Mouse (Mus musculus) adrenal gland, adult 8-10 months (tissue): ENCODE data around the gene Dlg2. TPM values are rescaled to one million over a fixed set of nuclear protein-coding genes. Genes with fewer than 3 reads are reported as not detected.

Experiments
- DNase-seq: peaks from one replicate; pipeline ENCODE4 v3.0.0; 2022
- total RNA-seq, 4 experiments: library from RNA; stranded (reverse); gene quantifications; 2 replicates each; pipeline ENCODE4 v1.2.4; 2022

The Dlg2 gene
- total RNA-seq, 4 experiments from 2014 or later, result 134 to 175 (median 151) TPM

- DNase-seq, result no peak
These were observed 1816.5 kb downstream of the Dlg2 start for GRCm38 (mm10) chr7:92292918-92293518.

GRCm38 (mm10) chr7:92301046-92301445 lies 1824.6 kb downstream of the Dlg2 start:
- DNase-seq, result no peak

- no peak for DNase-seq
These were observed 1831.2 kb downstream of the Dlg2 start for GRCm38 (mm10) chr7:92307634-92308033.

GRCm38 (mm10) chr7:92308168-92308567 lies 1831.7 kb downstream of the Dlg2 start:
- DNase-seq, result no peak

- no peak for DNase-seq
These were observed 1839.9 kb downstream of the Dlg2 start for GRCm38 (mm10) chr7:92316389-92316788.

GRCm38 (mm10) chr7:92319469-92319868 lies 1843.0 kb downstream of the Dlg2 start:
- no peak for DNase-seq

- DNase-seq, result no peak
These were observed 1843.7 kb downstream of the Dlg2 start for GRCm38 (mm10) chr7:92320181-92320580.

- no peak for DNase-seq
These were observed 1845.3 kb downstream of the Dlg2 start for GRCm38 (mm10) chr7:92321786-92322185.

- DNase-seq, result no peak
These were observed 1846.0 kb downstream of the Dlg2 start for GRCm38 (mm10) chr7:92322342-92323069.

- DNase-seq, result no peak
These were observed 1847.2 kb downstream of the Dlg2 start for GRCm38 (mm10) chr7:92323710-92324109.

- DNase-seq, result no peak
These were observed 1850.9 kb downstream of the Dlg2 start for GRCm38 (mm10) chr7:92327343-92327896.

- no peak for DNase-seq
These were observed 1856.9 kb downstream of the Dlg2 start for GRCm38 (mm10) chr7:92333220-92333898.

GRCm38 (mm10) chr7:92356542-92356941 lies 1880.1 kb downstream of the Dlg2 start:
- DNase-seq, result no peak

- DNase-seq, result no peak
These were observed 1886.9 kb downstream of the Dlg2 start for GRCm38 (mm10) chr7:92363386-92363785.

- DNase-seq, result no peak
These were observed 1887.3 kb downstream of the Dlg2 start for GRCm38 (mm10) chr7:92363800-92364199.

- DNase-seq, result no peak
These were observed 1890.6 kb downstream of the Dlg2 start for GRCm38 (mm10) chr7:92367111-92367510.

GRCm38 (mm10) chr7:92370521-92370920 lies 1894.0 kb downstream of the Dlg2 start:
- DNase-seq, result no peak

- no peak for DNase-seq
These were observed 1895.2 kb downstream of the Dlg2 start for GRCm38 (mm10) chr7:92371638-92372037.

- no peak for DNase-seq
These were observed 1897.4 kb downstream of the Dlg2 start for GRCm38 (mm10) chr7:92373863-92374357.

- no peak for DNase-seq
These were observed 1907.5 kb downstream of the Dlg2 start for GRCm38 (mm10) chr7:92383913-92384484.

- DNase-seq, result no peak
These were observed 1915.7 kb downstream of the Dlg2 start for GRCm38 (mm10) chr7:92392052-92392640.

- no peak for DNase-seq
These were observed 1920.3 kb downstream of the Dlg2 start for GRCm38 (mm10) chr7:92396783-92397182.
